Mouse (Mus musculus) liver, postnatal 0 days (tissue): ENCODE measurements at regions not wholly inside any gene's neighbourhood (a gene's known extent, or its start where the extent isn't known, plus 50 kb on each side); places are given as distances from the start of the nearest gene placed in this dataset.
A peak's percentile ranks its signal among the peaks of the same experiment; 100 is the strongest.

Source experiments
- ATAC-seq: fragments of 200-750 bp; cut with Nextera tagmentation; 2 replicates; pipeline ENCODE4 v1.8.0; 2017; ENCODE audit warnings: mild to moderate bottlenecking, moderate library complexity
- DNase-seq: peaks from one replicate; pipeline ENCODE4 v3.0.0-alpha.2; 2016
- H3K27ac ChIP-seq: fragments of 300-500 bp; sonication (generic); 2 replicates; pipeline ENCODE4 v1.5.1; 2014; ENCODE audit warnings: antibody characterized with exemption, moderate library complexity, mild to moderate bottlenecking, low read depth
- H3K27me3 ChIP-seq: fragments of 300-500 bp; sonication (generic); 2 replicates; pipeline ENCODE4 v1.6.1; 2014; ENCODE audit warnings: low read length, control low read depth, mixed read lengths; ENCODE audit not compliant: insufficient read depth
- H3K36me3 ChIP-seq: fragments of 300-500 bp; sonication (generic); replicated peaks from 2 replicates; pipeline ENCODE4 v1.6.1; 2014; ENCODE audit warnings: mild to moderate bottlenecking, control low read depth, low read length, moderate library complexity, mixed read lengths; ENCODE audit not compliant: insufficient read depth
- H3K4me1 ChIP-seq: fragments of 300-500 bp; sonication (generic); 2 replicates; pipeline ENCODE4 v1.6.1; 2014; ENCODE audit warnings: antibody characterized with exemption, mild to moderate bottlenecking, control low read depth; ENCODE audit not compliant: insufficient read depth
- H3K4me2 ChIP-seq: fragments of 300-500 bp; sonication (generic); 2 replicates; pipeline ENCODE4 v1.6.1; 2014; ENCODE audit warnings: low read depth, mild to moderate bottlenecking, low read length, moderate library complexity, mixed read lengths
- H3K4me3 ChIP-seq: fragments of 300-500 bp; sonication (generic); 2 replicates; pipeline ENCODE4 v1.5.1; 2014; ENCODE audit warnings: low read depth, low read length
- H3K9ac ChIP-seq: fragments of 300-500 bp; sonication (generic); replicated peaks from 2 replicates; pipeline ENCODE4 v1.6.1; 2014; ENCODE audit warnings: mild to moderate bottlenecking, moderate library complexity
- H3K9me3 ChIP-seq: fragments of 300-500 bp; sonication (generic); 2 replicates; pipeline ENCODE4 v1.6.1; 2016; ENCODE audit warnings: mild to moderate bottlenecking, control low read depth, low read length, mixed read lengths
- CTCF ChIP-seq: sonication (generic); IDR thresholded peaks from 2 replicates; pipeline ENCODE4 v1.5.1; 2016; ENCODE audit warnings: antibody characterized with exemption, low read depth
- EP300 ChIP-seq: IDR thresholded peaks from 2 replicates; pipeline ENCODE4 v1.6.1; 2016; ENCODE audit warnings: antibody characterized with exemption, low read depth, mild to moderate bottlenecking
- WGBS: fragments of 180-500 bp; shearing (Covaris S2); extraction: QIAGEN DNeasy Blood & Tissue Kit; methylation state at CpG from one replicate; pipeline ENCODE4 v1.1.7; 2014; ENCODE audit not compliant: insufficient replicate concordance; 5-methylcytosine and 5-hydroxymethylcytosine counted together

DNA sequence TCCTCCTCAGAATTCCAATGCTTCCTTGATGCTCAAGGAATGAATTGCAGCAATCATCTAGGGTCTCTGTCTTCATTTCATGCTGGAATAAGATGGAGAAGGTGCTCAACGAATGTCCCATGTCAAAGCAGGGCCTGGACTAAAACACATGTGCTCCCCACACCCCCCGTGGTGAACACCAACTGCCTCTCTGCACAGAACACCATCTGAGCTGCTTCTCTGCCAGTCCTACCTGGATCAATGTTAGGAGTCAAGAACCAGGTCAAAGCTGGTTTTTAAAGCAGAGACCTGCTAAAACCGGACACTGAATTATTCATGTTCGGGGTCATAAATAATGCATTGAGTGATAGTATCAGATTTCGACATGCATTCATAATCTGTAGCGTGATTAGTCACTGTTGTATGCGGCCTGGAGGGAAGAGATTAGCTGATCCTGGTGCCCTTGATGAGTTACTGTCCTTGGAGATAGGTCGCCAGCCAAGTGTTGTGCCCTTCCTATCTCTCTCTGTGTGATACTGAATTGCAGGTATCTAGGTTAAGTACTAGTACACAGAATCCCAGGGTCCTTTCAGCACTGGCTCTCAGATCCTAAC is 458.2 kb downstream of the Fut8 start:
- Histone ChIP-seq H3K4me1 (no peaks in the 10 kb centered on the region), H3K27ac (no peak overlapping the region), H3K9ac (no peak overlapping the region), H3K4me3 (no peak overlapping the region), H3K4me2 (no peak overlapping the region), H3K27me3 (no peaks in the 10 kb centered on the region), H3K9me3 (no peaks in the 10 kb centered on the region), H3K36me3 (no peaks in the 10 kb centered on the region)
- WGBS = 73% methylated on average over 8 of the region's 8 CpGs
- TF ChIP-seq EP300 = no peak
- DNase-seq (no peak), ATAC-seq (no peak)

DNA sequence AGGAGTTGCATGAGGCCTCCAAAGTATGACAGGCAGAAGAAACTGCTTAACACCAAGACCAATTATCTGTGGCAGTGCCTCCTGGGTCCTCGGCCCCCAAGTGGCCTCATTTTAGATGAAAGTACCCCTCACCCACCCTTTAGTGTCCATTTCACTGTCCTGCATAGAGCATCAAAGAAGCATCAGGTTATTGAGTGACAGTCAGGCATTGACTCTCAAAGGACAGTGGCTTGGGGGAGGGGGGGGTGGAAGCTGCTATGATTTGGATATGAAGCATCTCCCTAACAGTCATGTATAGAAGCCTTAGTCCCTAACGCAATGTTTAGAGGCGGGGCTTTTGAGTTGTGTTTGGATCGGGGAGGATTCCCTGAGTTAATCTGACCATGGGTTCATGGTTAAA is 458.7 kb downstream of the Fut8 start:
- no peaks in the 10 kb centered on the region for H3K9me3 ChIP-seq
- no peak overlapping the region for H3K4me2 ChIP-seq
- TF ChIP-seq CTCF (no peak), EP300 (no peak)
- H3K27ac ChIP-seq = no peak overlapping the region
- H3K4me3 ChIP-seq = no peak overlapping the region
- no peaks in the 10 kb centered on the region for H3K27me3 ChIP-seq
- H3K9ac ChIP-seq = no peak overlapping the region
- no peaks in the 10 kb centered on the region for H3K36me3 ChIP-seq
- ATAC-seq = no peak
- no peaks in the 10 kb centered on the region for H3K4me1 ChIP-seq
- 74% methylated on average over 4 of the region's 4 CpGs for WGBS
- no peak for DNase-seq

DNA sequence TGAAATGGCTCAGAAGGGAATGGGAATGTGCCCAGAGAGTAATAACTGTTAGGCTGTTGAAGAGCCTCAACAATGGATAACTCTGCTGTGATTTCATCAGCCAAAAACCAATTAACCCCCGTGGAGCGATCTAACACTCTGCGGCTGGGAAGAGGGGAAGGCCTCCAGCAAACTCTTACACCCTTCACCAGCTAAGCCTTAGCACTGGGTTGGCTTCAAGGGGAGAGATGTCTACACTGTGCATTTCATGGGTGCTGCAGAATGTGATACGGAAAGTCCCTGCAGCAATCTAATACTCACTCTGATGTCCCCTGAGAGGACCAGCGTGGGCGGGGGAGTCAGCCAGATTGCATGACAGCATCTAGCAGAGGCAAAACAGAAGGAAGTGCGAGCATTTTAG is 460.2 kb downstream of the Fut8 start:
- Histone ChIP-seq H3K9ac (no peak overlapping the region), H3K9me3 (no peaks in the 10 kb centered on the region), H3K27ac (no peak overlapping the region), H3K4me1 (no peaks in the 10 kb centered on the region), H3K27me3 (no peaks in the 10 kb centered on the region), H3K4me3 (no peak overlapping the region), H3K36me3 (no peaks in the 10 kb centered on the region), H3K4me2 (no peak overlapping the region)
- TF ChIP-seq CTCF = no peak
- ATAC-seq = no peak
- 67% methylated on average over 7 of the region's 7 CpGs for WGBS
- no peak for DNase-seq

DNA sequence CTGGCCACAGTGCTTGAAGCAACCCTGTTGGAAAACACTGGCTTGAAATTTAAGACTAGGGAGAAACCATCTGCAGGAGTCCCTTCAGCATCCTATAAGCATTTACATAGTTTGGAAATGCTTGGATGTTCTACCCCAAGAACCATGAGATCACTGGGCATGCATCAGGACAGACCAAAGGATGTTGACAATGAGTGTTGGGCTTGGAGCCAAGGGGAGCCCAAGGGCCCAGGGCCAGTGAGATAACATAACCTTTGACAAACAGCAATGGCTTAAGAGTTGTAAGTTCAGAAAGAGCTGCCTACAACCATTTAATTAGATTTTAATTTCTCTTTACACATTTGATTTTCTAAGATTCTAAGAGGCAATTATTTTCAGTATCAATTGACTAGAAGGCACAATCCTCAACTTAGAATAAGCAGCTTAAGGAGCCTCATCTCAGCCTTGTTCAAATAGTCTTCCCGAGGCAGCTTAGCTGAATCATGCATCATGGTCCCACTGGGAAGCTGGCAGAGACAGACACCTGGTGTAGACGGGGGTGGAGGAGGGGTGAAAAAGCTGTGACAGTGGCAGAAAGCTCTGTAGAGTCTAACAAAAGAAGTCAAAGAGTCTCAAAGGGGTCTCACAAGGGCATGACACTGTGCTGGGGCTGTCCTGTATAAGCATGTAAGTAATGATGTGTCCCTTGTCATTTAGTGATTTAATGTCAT is 462.1 kb downstream of the Fut8 start:
- Histone ChIP-seq H3K27me3 (no peaks in the 10 kb centered on the region), H3K4me1 (no peaks in the 10 kb centered on the region), H3K9me3 (no peaks in the 10 kb centered on the region), H3K9ac (no peak overlapping the region), H3K4me2 (no peak overlapping the region), H3K4me3 (no peak overlapping the region), H3K36me3 (no peaks in the 10 kb centered on the region), H3K27ac (no peak overlapping the region)
- DNase-seq (peak; percentile 16), ATAC-seq (no peak)
- TF ChIP-seq EP300 (no peak), CTCF (no peak)
- 61% methylated on average over 2 of the region's 2 CpGs for WGBS

DNA sequence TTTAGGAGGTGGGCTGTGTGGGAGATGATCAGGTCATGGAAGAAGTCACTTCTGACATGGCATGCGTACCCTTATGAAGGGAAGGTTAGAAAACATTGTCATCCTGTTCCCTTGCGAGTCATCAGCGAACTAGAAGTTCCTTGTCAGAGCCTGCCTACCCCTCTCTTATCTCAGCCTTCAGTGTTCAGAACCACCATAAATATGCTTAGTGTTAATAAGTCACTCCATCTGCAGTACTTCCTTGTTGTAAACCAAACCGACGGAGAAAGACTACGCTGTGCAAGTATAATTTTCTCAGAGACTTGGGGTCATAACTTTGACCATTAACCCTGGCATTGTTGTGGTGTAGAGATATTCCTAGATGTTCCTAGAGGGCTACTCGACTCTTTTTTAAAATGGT is 477.6 kb downstream of the Fut8 start:
- no peak for DNase-seq
- no peak overlapping the region for H3K27ac ChIP-seq
- no peaks in the 10 kb centered on the region for H3K4me1 ChIP-seq
- H3K27me3 ChIP-seq = no peaks in the 10 kb centered on the region
- no peak overlapping the region for H3K4me2 ChIP-seq
- ATAC-seq = no peak
- TF ChIP-seq CTCF = no peak
- no peak for TF ChIP-seq EP300
- H3K36me3 ChIP-seq = no peaks in the 10 kb centered on the region
- H3K9ac ChIP-seq = no peak overlapping the region
- H3K4me3 ChIP-seq = no peak overlapping the region
- 61% methylated on average over 7 of the region's 7 CpGs for WGBS
- no peaks in the 10 kb centered on the region for H3K9me3 ChIP-seq

DNA sequence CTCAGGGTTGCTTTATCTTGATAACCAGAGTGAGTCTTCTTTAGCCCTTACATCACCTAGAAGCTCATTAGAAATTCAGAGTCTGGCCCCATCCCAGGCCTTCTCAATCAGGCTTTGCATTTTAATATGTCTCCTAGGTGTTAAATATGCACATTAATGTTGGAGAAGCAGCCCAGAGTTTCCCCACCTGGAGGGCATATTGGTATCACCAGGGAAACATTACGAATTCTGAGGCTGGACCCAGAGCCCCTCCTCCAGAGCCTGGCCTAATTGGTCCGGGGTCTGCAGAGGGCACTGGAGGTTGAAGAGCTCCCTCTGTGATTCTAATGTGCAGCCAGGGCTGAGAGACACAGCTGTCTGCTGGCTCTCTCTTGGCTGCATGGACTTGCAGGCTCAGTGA is 478.1 kb downstream of the Fut8 start:
- Histone ChIP-seq H3K9ac (no peak overlapping the region), H3K4me1 (no peaks in the 10 kb centered on the region), H3K27me3 (no peaks in the 10 kb centered on the region), H3K9me3 (no peaks in the 10 kb centered on the region), H3K36me3 (no peaks in the 10 kb centered on the region), H3K27ac (no peak overlapping the region), H3K4me2 (no peak overlapping the region), H3K4me3 (no peak overlapping the region)
- 45% methylated on average over 2 of the region's 2 CpGs for WGBS
- ATAC-seq (no peak), DNase-seq (no peak)
- TF ChIP-seq CTCF (no peak), EP300 (no peak)
